Mouse (Mus musculus): Measurements from ENCODE around the gene Rbm8a.

DNA sequence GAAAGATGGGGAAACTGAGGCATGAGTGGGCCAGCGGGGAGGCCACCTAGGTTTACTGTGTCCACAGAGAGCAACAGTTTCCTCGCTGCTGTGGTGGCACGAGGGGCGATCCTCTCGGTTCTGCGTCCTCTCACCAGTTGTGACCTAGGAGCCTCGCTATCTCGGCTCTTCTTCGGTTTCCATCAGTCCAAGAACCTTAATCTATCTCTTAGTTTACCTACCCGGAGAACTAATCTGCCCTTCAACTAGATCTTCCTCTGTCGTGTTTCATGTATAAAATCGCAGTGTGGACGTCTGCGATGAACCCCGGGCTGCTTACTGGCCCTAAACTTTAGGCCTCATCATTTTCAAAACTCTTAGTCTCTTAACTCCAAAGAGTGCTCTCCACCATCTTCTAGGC, 6.2 kb downstream of the Rbm8a start:
- TF ChIP-seq CTCF (IDR thresholded peaks at IDR 0.05; ENCODE audit: low read depth, low read length) (no peak), POLR2A (IDR thresholded peaks at IDR 0.05; ENCODE audit: insufficient read depth, low read length) (no peak)
